Mouse (Mus musculus): ENCODE measurements around the gene Raet1e.
"Not testable (repeated sequence)": the region's sequence is repeated elsewhere in the genome, so short reads cannot be mapped to it uniquely, and the experiment has no call there.

DNA sequence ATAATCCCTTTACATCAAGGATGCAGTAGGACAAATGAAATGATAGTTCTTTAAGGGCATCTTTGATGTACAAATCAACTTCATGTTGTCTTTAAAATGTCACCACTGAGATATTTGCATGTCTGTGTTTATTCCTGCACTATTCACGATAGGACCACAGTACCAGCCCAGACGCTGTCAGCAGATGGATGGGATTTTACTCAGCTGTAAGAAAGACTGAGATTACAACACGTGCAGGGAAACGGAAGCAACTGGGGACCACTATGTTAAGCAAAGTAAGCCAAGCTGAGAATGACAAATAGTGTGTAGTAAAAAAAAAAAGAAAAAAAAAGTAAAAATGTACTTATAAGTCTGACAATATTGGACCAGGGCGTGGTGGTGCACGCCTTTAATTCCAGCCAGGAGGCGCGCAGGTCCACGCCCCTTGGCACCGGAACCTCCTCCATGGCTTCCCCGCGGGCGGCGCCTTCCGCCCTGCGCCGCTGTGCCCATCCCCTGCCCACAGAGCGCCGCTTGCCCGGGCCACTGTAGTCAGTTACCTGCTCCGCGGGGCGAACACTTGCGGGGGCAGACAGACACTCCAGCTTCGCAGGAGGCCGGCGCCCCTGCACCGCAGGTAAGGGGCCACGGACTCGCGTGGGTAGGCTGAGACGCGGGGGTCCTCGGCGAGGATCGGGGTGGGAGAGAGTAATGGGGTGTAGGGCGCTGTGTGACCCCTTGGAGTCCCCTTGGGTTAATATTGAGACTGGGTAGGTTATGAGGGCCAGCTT lies 114.7 kb downstream of the Raet1e start:
- peak; percentile 17; the same call in 1 of the 2 replicates for TF ChIP-seq CTCF (IDR thresholded peaks at IDR 0.05; ENCODE audit: low read depth)
- TF ChIP-seq EP300 (optimal IDR thresholded peaks at IDR 0.05) = not testable (repeated sequence)

All from stomach, postnatal 0 days (tissue).